Mouse (Mus musculus): ENCODE measurements around the gene Zfp12. TPM values are rescaled to one million over a fixed set of nuclear protein-coding genes. Genes with fewer than 3 reads are reported as not detected.

Gene Zfp12
- total RNA-seq, 1 experiment = 8.6 TPM

GRCm38 (mm10) chr5:143253186-143253880, 18.4 kb downstream of the Zfp12 start:
- DNase-seq (ENCODE audit: low read depth, low spot score) = no peak
- H3K9me3 ChIP-seq (ENCODE audit: control insufficient read depth, insufficient read depth, low read depth, low read length) = no peaks in the 10 kb centered on the region
- H3K36me3 ChIP-seq (ENCODE audit: control insufficient read depth, insufficient read depth, low read length, poor library complexity, severe bottlenecking) = peaks cover under 1% of the 10 kb centered on the region; the same call in 1 of the 2 replicates
- peak overlapping the region; percentile 61 to 63 for H3K4me3 ChIP-seq (ENCODE audit: insufficient read depth in 1 of 2, low read depth in 1 of 2, low read length in 2 of 2, poor library complexity in 1 of 2, severe bottlenecking in 1 of 2)
- no peaks in the 10 kb centered on the region for H3K4me1 ChIP-seq (ENCODE audit: control insufficient read depth in 2 of 2, insufficient read depth in 2 of 2, low read length in 2 of 2, poor library complexity in 1 of 2)
- H3K27ac ChIP-seq (ENCODE audit: insufficient read depth, low read depth, low read length, poor library complexity, severe bottlenecking) = no peak overlapping the region
- in situ Hi-C loops (cut with MboI; ENCODE audit: low sequenced_read_pairs in 2 of 2, unreplicated experiment in 2 of 2) = no loop called here
- peak overlapping the region; percentile 28 for H3K9ac ChIP-seq (ENCODE audit: insufficient read depth, low read depth, low read length, poor library complexity, severe bottlenecking)
- TF ChIP-seq ZNF384 (IDR thresholded peaks at IDR 0.05; ENCODE audit: low read depth, low read length) (no peak), CHD2 (IDR thresholded peaks at IDR 0.05; ENCODE audit: low read depth, low read length) (no peak), ZC3H11A (IDR thresholded peaks at IDR 0.05; ENCODE audit: borderline replicate concordance, low read depth, low read length) (no peak), HCFC1 (IDR thresholded peaks at IDR 0.05; ENCODE audit: borderline replicate concordance, insufficient read depth, low read length) (no peak)

- in situ Hi-C loops (cut with MboI; ENCODE audit: low sequenced_read_pairs in 2 of 2, unreplicated experiment in 2 of 2) = no loop called here
- no peak overlapping the region for H3K27ac ChIP-seq (ENCODE audit: insufficient read depth, low read depth, low read length, poor library complexity, severe bottlenecking)
These were observed 19.0 kb downstream of the Zfp12 start for GRCm38 (mm10) chr5:143253881-143254486.

GRCm38 (mm10) chr5:143254487-143255130, 19.6 kb downstream of the Zfp12 start:
- in situ Hi-C loops (cut with MboI; ENCODE audit: low sequenced_read_pairs in 2 of 2, unreplicated experiment in 2 of 2) = no loop called here
- peak overlapping the region; percentile 61 to 63; a peak in 3 of 4 replicates for H3K4me3 ChIP-seq (ENCODE audit: insufficient read depth in 1 of 2, low read depth in 1 of 2, low read length in 2 of 2, poor library complexity in 1 of 2, severe bottlenecking in 1 of 2)
- TF ChIP-seq ZC3H11A (IDR thresholded peaks at IDR 0.05; ENCODE audit: borderline replicate concordance, low read depth, low read length) (no peak), MAFK (IDR thresholded peaks at IDR 0.05; ENCODE audit: insufficient read depth, low read depth, low read length) (no peak), CHD2 (IDR thresholded peaks at IDR 0.05; ENCODE audit: low read depth, low read length) (no peak), ZNF384 (IDR thresholded peaks at IDR 0.05; ENCODE audit: low read depth, low read length) (no peak), HCFC1 (IDR thresholded peaks at IDR 0.05; ENCODE audit: borderline replicate concordance, insufficient read depth, low read length) (no peak)
- H3K9me3 ChIP-seq (ENCODE audit: control insufficient read depth, insufficient read depth, low read depth, low read length) = no peaks in the 10 kb centered on the region
- H3K4me1 ChIP-seq (ENCODE audit: control insufficient read depth in 2 of 2, insufficient read depth in 2 of 2, low read length in 2 of 2, poor library complexity in 1 of 2) = no peaks in the 10 kb centered on the region
- no peak overlapping the region for H3K27ac ChIP-seq (ENCODE audit: insufficient read depth, low read depth, low read length, poor library complexity, severe bottlenecking)
- no peaks in the 10 kb centered on the region for H3K36me3 ChIP-seq (ENCODE audit: control insufficient read depth, insufficient read depth, low read length, poor library complexity, severe bottlenecking)
- H3K9ac ChIP-seq (ENCODE audit: insufficient read depth, low read depth, low read length, poor library complexity, severe bottlenecking) = peak overlapping the region; percentile 29
- no peak for DNase-seq (ENCODE audit: low read depth, low spot score)

More at GRCm38 (mm10) chr5:143253881-143254486, 19.0 kb downstream of the Zfp12 start:
- no peak for DNase-seq (ENCODE audit: low read depth, low spot score)
- H3K9me3 ChIP-seq (ENCODE audit: control insufficient read depth, insufficient read depth, low read depth, low read length) = no peaks in the 10 kb centered on the region
- TF ChIP-seq MAFK (IDR thresholded peaks at IDR 0.05; ENCODE audit: insufficient read depth, low read depth, low read length) (no peak), CHD2 (IDR thresholded peaks at IDR 0.05; ENCODE audit: low read depth, low read length) (no peak), ZC3H11A (IDR thresholded peaks at IDR 0.05; ENCODE audit: borderline replicate concordance, low read depth, low read length) (no peak), HCFC1 (IDR thresholded peaks at IDR 0.05; ENCODE audit: borderline replicate concordance, insufficient read depth, low read length) (no peak), ZNF384 (IDR thresholded peaks at IDR 0.05; ENCODE audit: low read depth, low read length) (no peak)
- H3K9ac ChIP-seq (ENCODE audit: insufficient read depth, low read depth, low read length, poor library complexity, severe bottlenecking) = peak overlapping the region; percentile 29
- no peaks in the 10 kb centered on the region for H3K4me1 ChIP-seq (ENCODE audit: control insufficient read depth in 2 of 2, insufficient read depth in 2 of 2, low read length in 2 of 2, poor library complexity in 1 of 2)
- peak overlapping the region; percentile 61 to 63; a peak in 3 of 4 replicates for H3K4me3 ChIP-seq (ENCODE audit: insufficient read depth in 1 of 2, low read depth in 1 of 2, low read length in 2 of 2, poor library complexity in 1 of 2, severe bottlenecking in 1 of 2)
- H3K36me3 ChIP-seq (ENCODE audit: control insufficient read depth, insufficient read depth, low read length, poor library complexity, severe bottlenecking) = no peaks in the 10 kb centered on the region

- Histone ChIP-seq H3K4me3 (ENCODE audit: insufficient read depth in 1 of 2, low read depth in 1 of 2, low read length in 2 of 2, poor library complexity in 1 of 2, severe bottlenecking in 1 of 2) (peak overlapping the region; percentile 61 to 63; a peak in 3 of 4 replicates), H3K27ac (ENCODE audit: insufficient read depth, low read depth, low read length, poor library complexity, severe bottlenecking) (no peak overlapping the region), H3K9me3 (ENCODE audit: control insufficient read depth, insufficient read depth, low read depth, low read length) (no peaks in the 10 kb centered on the region), H3K9ac (ENCODE audit: insufficient read depth, low read depth, low read length, poor library complexity, severe bottlenecking) (peak overlapping the region; percentile 29; the same call in 1 of the 2 replicates), H3K36me3 (ENCODE audit: control insufficient read depth, insufficient read depth, low read length, poor library complexity, severe bottlenecking) (no peaks in the 10 kb centered on the region), H3K4me1 (ENCODE audit: control insufficient read depth in 2 of 2, insufficient read depth in 2 of 2, low read length in 2 of 2, poor library complexity in 1 of 2) (no peaks in the 10 kb centered on the region)
- no peak for DNase-seq (ENCODE audit: low read depth, low spot score)
- in situ Hi-C loops (cut with MboI; ENCODE audit: low sequenced_read_pairs in 2 of 2, unreplicated experiment in 2 of 2) = no loop called here
- TF ChIP-seq HCFC1 (IDR thresholded peaks at IDR 0.05; ENCODE audit: borderline replicate concordance, insufficient read depth, low read length) (no peak), CHD2 (IDR thresholded peaks at IDR 0.05; ENCODE audit: low read depth, low read length) (no peak), MAFK (IDR thresholded peaks at IDR 0.05; ENCODE audit: insufficient read depth, low read depth, low read length) (no peak), ZNF384 (IDR thresholded peaks at IDR 0.05; ENCODE audit: low read depth, low read length) (no peak), ZC3H11A (IDR thresholded peaks at IDR 0.05; ENCODE audit: borderline replicate concordance, low read depth, low read length) (no peak)
These were observed 20.2 kb downstream of the Zfp12 start for GRCm38 (mm10) chr5:143255131-143255519.

Data from ES-E14 (cell line).